Mouse (Mus musculus): Measurements from ENCODE around the gene Vmn1r53. TPM values are rescaled to one million over a fixed set of nuclear protein-coding genes. Genes with fewer than 3 reads are reported as not detected.

Gene Vmn1r53
- total and polyA plus RNA-seq, 2 experiments from 2014 or later, result not detected

- Histone ChIP-seq H3K4me2 (ENCODE audit: low read depth, low read length) (no peak within 1 kb of the TSS), H3K27me3 (ENCODE audit: control insufficient read depth, insufficient read depth, low read length) (no peaks in the 10 kb centered on the region), H3K36me3 (replicated peaks; ENCODE audit: control insufficient read depth, insufficient read depth, low read length) (no peaks in the 10 kb centered on the region), H3K4me3 (ENCODE audit: low read depth, low read length) (no peak within 1 kb of the TSS), H3K4me1 (ENCODE audit: control insufficient read depth, insufficient read depth) (no peaks in the 10 kb centered on the region), H3K9me3 (replicated peaks; ENCODE audit: control insufficient read depth, low read length) (no peaks in the 10 kb centered on the region), H3K9ac (replicated peaks; ENCODE audit: low read depth, low read length) (no peak within 1 kb of the TSS), H3K27ac (ENCODE audit: low read depth) (no peak within 1 kb of the TSS)
- DNase-seq (ENCODE audit: low spot score) (no peak), ATAC-seq (ENCODE audit: insufficient read depth, low read depth) (no peak)
- TF ChIP-seq EP300 (IDR thresholded peaks at IDR 0.05; ENCODE audit: low read depth) (no peak), CTCF (IDR thresholded peaks at IDR 0.05; ENCODE audit: low read depth) (no peak)
- WGBS, result 45% methylated on average over 2 of the region's 2 CpGs
Observed at GRCm38 (mm10) chr6:90174508-90174907, 49.7 kb downstream of the Vmn1r53 start, which contains the start of gene Vmn1r52. Vmn1r52 (plus strand) TSS chr6:90174808.

Other genes with a start within 250 kb of the Vmn1r53 start
- not detected in 2 replicates for gene Vmn1r47, start 208.3 kb downstream of the Vmn1r53 start, total RNA-seq (2014; rRNA removed; ENCODE audit: low replicate concordance)
- not detected in 2 replicates for gene Vmn1r47, start 208.3 kb downstream of the Vmn1r53 start, polyA plus RNA-seq (2015; fragmentation: Nextera tagmentation; extraction: Ambion mirVana)
- gene Vmn1r48, start 187.6 kb downstream of the Vmn1r53 start, total RNA-seq (2014; rRNA removed; ENCODE audit: low replicate concordance), result not detected in 2 replicates
- not detected in 2 replicates for gene Vmn1r48, start 187.6 kb downstream of the Vmn1r53 start, polyA plus RNA-seq (2015; fragmentation: Nextera tagmentation; extraction: Ambion mirVana)
- not detected in 2 replicates for gene Vmn1r49, start 145.9 kb downstream of the Vmn1r53 start, total RNA-seq (2014; rRNA removed; ENCODE audit: low replicate concordance)
- not detected in 2 replicates for gene Vmn1r49, start 145.9 kb downstream of the Vmn1r53 start, polyA plus RNA-seq (2015; fragmentation: Nextera tagmentation; extraction: Ambion mirVana)
- gene Vmn1r50, start 123.0 kb downstream of the Vmn1r53 start, total RNA-seq (2014; rRNA removed; ENCODE audit: low replicate concordance), result not detected in 2 replicates
- gene Vmn1r50, start 123.0 kb downstream of the Vmn1r53 start, polyA plus RNA-seq (2015; fragmentation: Nextera tagmentation; extraction: Ambion mirVana), result not detected in 2 replicates
- gene Vmn1r51, start 101.8 kb downstream of the Vmn1r53 start, total RNA-seq (2014; rRNA removed; ENCODE audit: low replicate concordance), result not detected in 2 replicates
- gene Vmn1r51, start 101.8 kb downstream of the Vmn1r53 start, polyA plus RNA-seq (2015; fragmentation: Nextera tagmentation; extraction: Ambion mirVana), result not detected in 2 replicates
- gene Vmn1r52, start 49.6 kb downstream of the Vmn1r53 start, total RNA-seq (2014; rRNA removed; ENCODE audit: low replicate concordance), result not detected in 2 replicates
- not detected in 2 replicates for gene Vmn1r52, start 49.6 kb downstream of the Vmn1r53 start, polyA plus RNA-seq (2015; fragmentation: Nextera tagmentation; extraction: Ambion mirVana)
- gene V1ra8, start 21.6 kb downstream of the Vmn1r53 start, total RNA-seq (2014; rRNA removed; ENCODE audit: low replicate concordance), result not detected in 2 replicates
- gene V1ra8, start 21.6 kb downstream of the Vmn1r53 start, polyA plus RNA-seq (2015; fragmentation: Nextera tagmentation; extraction: Ambion mirVana), result not detected in 2 replicates
- gene Vmn1r54, start 21.9 kb upstream of the Vmn1r53 start, total RNA-seq (2014; rRNA removed; ENCODE audit: low replicate concordance), result not detected in 2 replicates
- gene Vmn1r54, start 21.9 kb upstream of the Vmn1r53 start, polyA plus RNA-seq (2015; fragmentation: Nextera tagmentation; extraction: Ambion mirVana), result not detected in 2 replicates
- gene BC048671, start 76.8 kb upstream of the Vmn1r53 start, total RNA-seq (2014; rRNA removed; ENCODE audit: low replicate concordance), result not detected in 2 replicates
- gene BC048671, start 76.8 kb upstream of the Vmn1r53 start, polyA plus RNA-seq (2015; fragmentation: Nextera tagmentation; extraction: Ambion mirVana), result not detected in 2 replicates
- gene Chst13, start 100.7 kb upstream of the Vmn1r53 start, total RNA-seq (2014; rRNA removed; ENCODE audit: low replicate concordance), result not detected in 2 replicates
- not detected in 2 replicates for gene Chst13, start 100.7 kb upstream of the Vmn1r53 start, polyA plus RNA-seq (2015; fragmentation: Nextera tagmentation; extraction: Ambion mirVana)
- not detected in 2 replicates for gene Uroc1, start 108.8 kb upstream of the Vmn1r53 start, total RNA-seq (2014; rRNA removed; ENCODE audit: low replicate concordance)
- gene Uroc1, start 108.8 kb upstream of the Vmn1r53 start, polyA plus RNA-seq (2015; fragmentation: Nextera tagmentation; extraction: Ambion mirVana), result not detected in 2 replicates
- gene Zxdc, start 145.1 kb upstream of the Vmn1r53 start, total RNA-seq (2014; rRNA removed; ENCODE audit: low replicate concordance), result 21.9 and 40.3 TPM in 2 replicates
- 5.0 and 5.2 TPM in 2 replicates for gene Zxdc, start 145.1 kb upstream of the Vmn1r53 start, polyA plus RNA-seq (2015; fragmentation: Nextera tagmentation; extraction: Ambion mirVana)
- gene Cfap100, start 204.4 kb upstream of the Vmn1r53 start, total RNA-seq (2014; rRNA removed; ENCODE audit: low replicate concordance), result not detected in 2 replicates
- 0.04 and 0.27 TPM in 2 replicates for gene Cfap100, start 204.4 kb upstream of the Vmn1r53 start, polyA plus RNA-seq (2015; fragmentation: Nextera tagmentation; extraction: Ambion mirVana)
- 56.9 and 74.5 TPM in 2 replicates for gene Klf15, start 238.1 kb upstream of the Vmn1r53 start, total RNA-seq (2014; rRNA removed; ENCODE audit: low replicate concordance)
- 15.6 and 23.4 TPM in 2 replicates for gene Klf15, start 238.1 kb upstream of the Vmn1r53 start, polyA plus RNA-seq (2015; fragmentation: Nextera tagmentation; extraction: Ambion mirVana)

All from heart, postnatal 0 days (tissue).